Mouse (Mus musculus) testis, adult 2 months (tissue): Measurements from ENCODE around the gene Ism1.

Experiments used
- CTCF ChIP-seq: fragments of 200-500 bp; IDR thresholded peaks from 2 replicates; pipeline ENCODE4 v1.5.1; 2012; ENCODE audit warnings: low read depth, mild to moderate bottlenecking, inconsistent platforms, low read length, moderate library complexity; ENCODE audit not compliant: control insufficient read depth, insufficient read depth, insufficient replicate concordance
- POLR2A ChIP-seq: fragments of 200-500 bp; IDR thresholded peaks from 2 replicates; pipeline ENCODE4 v1.6.1; 2012; ENCODE audit warnings: low read depth, mild to moderate bottlenecking, inconsistent platforms, low read length, moderate library complexity; ENCODE audit not compliant: control insufficient read depth

GRCm38 (mm10) chr2:139694638-139695037 is 16.7 kb downstream of the Ism1 start:
- TF ChIP-seq CTCF (no peak), POLR2A (no peak)
